Mouse (Mus musculus) intestine, postnatal 0 days (tissue): ENCODE measurements at regions not wholly inside any gene's neighbourhood (a gene's known extent, or its start where the extent isn't known, plus 50 kb on each side); places are given as distances from the start of the nearest gene placed in this dataset.

ENCODE experiments used
- ATAC-seq: fragments of 200-750 bp; cut with Nextera tagmentation; 2 replicates; pipeline ENCODE4 v1.8.0; 2017; ENCODE audit warnings: mild to moderate bottlenecking, moderate TSS enrichment, moderate library complexity
- H3K27ac ChIP-seq: fragments of 300-500 bp; sonication (generic); 2 replicates; pipeline ENCODE4 v1.5.1; 2014; ENCODE audit warnings: mild to moderate bottlenecking, low read depth, low read length, moderate library complexity
- H3K27me3 ChIP-seq: fragments of 300-500 bp; sonication (generic); replicated peaks from 2 replicates; pipeline ENCODE4 v1.6.1; 2014; ENCODE audit warnings: low read length, mixed read lengths; ENCODE audit not compliant: control insufficient read depth, insufficient read depth
- H3K36me3 ChIP-seq: fragments of 300-500 bp; sonication (generic); 2 replicates; pipeline ENCODE4 v1.6.1; 2014; ENCODE audit warnings: mild to moderate bottlenecking, moderate library complexity; ENCODE audit not compliant: control insufficient read depth, insufficient read depth
- H3K4me1 ChIP-seq: fragments of 300-500 bp; sonication (generic); replicated peaks from 2 replicates; pipeline ENCODE4 v1.6.1; 2014; ENCODE audit warnings: antibody characterized with exemption, low read length, mixed read lengths; ENCODE audit not compliant: control insufficient read depth, insufficient read depth
- H3K4me2 ChIP-seq: fragments of 300-500 bp; sonication (generic); replicated peaks from 2 replicates; pipeline ENCODE4 v1.6.1; 2014; ENCODE audit warnings: low read depth, mild to moderate bottlenecking, moderate library complexity
- H3K4me3 ChIP-seq: fragments of 300-500 bp; sonication (generic); 2 replicates; pipeline ENCODE4 v1.5.1; 2014; ENCODE audit warnings: low read depth, low read length
- H3K9ac ChIP-seq: fragments of 300-500 bp; sonication (generic); 2 replicates; pipeline ENCODE4 v1.6.1; 2014; ENCODE audit warnings: mild to moderate bottlenecking, low read depth, low read length
- H3K9me3 ChIP-seq: fragments of 300-500 bp; sonication (generic); 2 replicates; pipeline ENCODE4 v1.6.1; 2016; ENCODE audit warnings: mixed run types; ENCODE audit not compliant: control insufficient read depth
- CTCF ChIP-seq: sonication (generic); IDR thresholded peaks from 2 replicates; pipeline ENCODE4 v1.5.1; 2016; ENCODE audit warnings: low read depth, mild to moderate bottlenecking, control low read depth, antibody characterized with exemption, moderate library complexity
- WGBS: fragments of 180-500 bp; shearing (Covaris S2); extraction: QIAGEN DNeasy Blood & Tissue Kit; methylation state at CpG from one replicate; pipeline ENCODE4 v1.1.7; 2014; 5-methylcytosine and 5-hydroxymethylcytosine counted together

- Histone ChIP-seq H3K4me2 (no peak overlapping the region), H3K4me1 (0 out of 2 replicates have a peak, but pooled peaks cover 3% of the 10 kb centered on the region), H3K27ac (no peak overlapping the region), H3K27me3 (no peaks in the 10 kb centered on the region), H3K9ac (no peak overlapping the region), H3K9me3 (no peaks in the 10 kb centered on the region), H3K4me3 (no peak overlapping the region), H3K36me3 (no peaks in the 10 kb centered on the region)
- no peak for ATAC-seq
- 80% methylated on average over 4 of the region's 4 CpGs for WGBS
- no peak for TF ChIP-seq CTCF
Observed at GRCm38 (mm10) chr15:63709270-63709933, 135.6 kb downstream of the Gsdmc2 start.

- Histone ChIP-seq H3K9me3 (no peaks in the 10 kb centered on the region), H3K27me3 (no peaks in the 10 kb centered on the region), H3K4me3 (no peak overlapping the region), H3K9ac (no peak overlapping the region), H3K4me2 (no peak overlapping the region), H3K27ac (no peak overlapping the region), H3K36me3 (no peaks in the 10 kb centered on the region), H3K4me1 (0 out of 2 replicates have a peak, but pooled peaks cover 3% of the 10 kb centered on the region)
- ATAC-seq = no peak
- TF ChIP-seq CTCF = no peak
- WGBS = 82% methylated on average over 8 of the region's 8 CpGs
Observed at GRCm38 (mm10) chr15:63704636-63705035, 140.3 kb downstream of the Gsdmc2 start.

- no peak for ATAC-seq
- Histone ChIP-seq H3K4me1 (no peaks in the 10 kb centered on the region), H3K9me3 (no peaks in the 10 kb centered on the region), H3K36me3 (no peaks in the 10 kb centered on the region), H3K9ac (no peak overlapping the region), H3K27me3 (no peaks in the 10 kb centered on the region), H3K4me3 (no peak overlapping the region), H3K27ac (no peak overlapping the region), H3K4me2 (no peak overlapping the region)
- peak; percentile 17; the same call in 1 of the 2 replicates for TF ChIP-seq CTCF
- 96% methylated on average over 10 of the region's 10 CpGs for WGBS
Observed at GRCm38 (mm10) chr15:63697831-63698230, 147.1 kb downstream of the Gsdmc2 start.

GRCm38 (mm10) chr15:63694150-63694549 lies 150.8 kb downstream of the Gsdmc2 start:
- H3K4me2 ChIP-seq = no peak overlapping the region
- H3K9ac ChIP-seq = no peak overlapping the region
- no peak for ATAC-seq
- no peak overlapping the region for H3K27ac ChIP-seq
- no peak for TF ChIP-seq CTCF
- H3K27me3 ChIP-seq = no peaks in the 10 kb centered on the region
- H3K4me1 ChIP-seq = no peaks in the 10 kb centered on the region
- H3K36me3 ChIP-seq = no peaks in the 10 kb centered on the region
- 90% methylated on average over 3 of the region's 3 CpGs for WGBS
- no peaks in the 10 kb centered on the region for H3K9me3 ChIP-seq
- no peak overlapping the region for H3K4me3 ChIP-seq

GRCm38 (mm10) chr15:63693561-63693960 lies 151.4 kb downstream of the Gsdmc2 start:
- no peaks in the 10 kb centered on the region for H3K4me1 ChIP-seq
- no peak overlapping the region for H3K4me3 ChIP-seq
- H3K9ac ChIP-seq = no peak overlapping the region
- WGBS = 87% methylated on average over 2 of the region's 2 CpGs
- no peak overlapping the region for H3K27ac ChIP-seq
- ATAC-seq = no peak
- TF ChIP-seq CTCF = no peak
- no peaks in the 10 kb centered on the region for H3K36me3 ChIP-seq
- H3K9me3 ChIP-seq = no peaks in the 10 kb centered on the region
- H3K4me2 ChIP-seq = no peak overlapping the region
- no peaks in the 10 kb centered on the region for H3K27me3 ChIP-seq

- ATAC-seq = no peak
- Histone ChIP-seq H3K27me3 (no peaks in the 10 kb centered on the region), H3K27ac (no peak overlapping the region), H3K9me3 (no peaks in the 10 kb centered on the region), H3K9ac (no peak overlapping the region), H3K36me3 (no peaks in the 10 kb centered on the region), H3K4me1 (no peaks in the 10 kb centered on the region), H3K4me2 (no peak overlapping the region), H3K4me3 (no peak overlapping the region)
- no peak for TF ChIP-seq CTCF
- 77% methylated on average over 9 of the region's 9 CpGs for WGBS
Observed at GRCm38 (mm10) chr15:63692491-63693295, 152.3 kb downstream of the Gsdmc2 start.
